Mouse (Mus musculus) R1 (cell line): ENCODE results near the gene Gm14393.
"Not testable (repeated sequence)": the region's sequence is repeated elsewhere in the genome, so short reads cannot be mapped to it uniquely, and the experiment has no call there.

ENCODE experiments used
- DNase-seq: peaks from one replicate; pipeline ENCODE4 v3.0.0-alpha.2; 2018; ENCODE audit warnings: low read depth, low spot score

Gene Gm14393

GRCm38 (mm10) chr2:175067681-175068261 is at the start of gene Gm14393:
Gene Gm14393 (minus strand): TSS chr2:175067781.
- DNase-seq = peak; percentile 99

- DNase-seq = not testable (repeated sequence)
These were observed 23.3 kb downstream of the Gm14393 start for GRCm38 (mm10) chr2:175044268-175044667.
